Mouse (Mus musculus): Measurements from ENCODE around the gene Serpini1. TPM values are rescaled to one million over a fixed set of nuclear protein-coding genes. Genes with fewer than 3 reads are reported as not detected.
"Not testable (repeated sequence)": the region's sequence is repeated elsewhere in the genome, so short reads cannot be mapped to it uniquely, and the experiment has no call there.

The Serpini1 gene
- polyA plus RNA-seq, 1 experiment from 2014 or later, result 20.3 TPM

DNA sequence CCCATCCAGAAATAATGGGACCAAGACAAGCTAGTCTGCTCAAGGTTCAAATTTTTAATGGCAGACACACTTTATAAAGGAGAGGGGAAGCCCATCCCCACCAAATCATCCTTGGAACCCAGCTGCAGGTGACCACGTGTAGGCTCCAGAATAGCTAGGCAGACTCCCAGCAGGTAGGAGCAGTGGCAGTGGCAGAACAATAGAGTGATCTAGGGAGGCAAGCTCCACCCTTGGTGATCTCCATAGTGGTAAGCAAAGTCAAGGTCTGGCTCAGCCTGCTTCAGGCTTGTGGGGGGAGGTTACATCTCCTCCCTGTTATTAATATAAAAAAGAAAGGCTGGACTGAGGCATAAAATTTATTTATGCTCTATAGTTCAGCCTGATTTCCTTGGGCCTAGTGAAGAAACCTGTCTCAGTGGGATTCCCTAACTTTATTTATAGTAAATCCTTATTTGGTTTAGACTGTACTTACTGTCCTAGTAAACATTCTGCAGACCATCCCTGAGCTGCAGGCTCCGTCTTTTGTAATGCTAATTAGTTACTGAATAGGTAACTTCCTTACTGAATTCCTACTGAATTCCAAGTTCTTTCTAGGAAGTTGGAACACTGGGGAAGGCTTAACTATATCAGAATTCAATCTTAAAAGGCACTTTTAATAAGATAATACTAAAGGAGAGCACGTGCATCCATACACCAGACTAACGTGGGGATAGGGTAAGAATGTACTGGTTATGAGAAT lies 93.2 kb downstream of the Serpini1 start:
- not testable (repeated sequence) for H3K4me2 ChIP-seq (replicated peaks; ENCODE audit: low read depth, low read length); H3K9me3 ChIP-seq (ENCODE audit: control insufficient read depth, low read depth, low read length); H3K9ac ChIP-seq (replicated peaks; ENCODE audit: low read depth, low read length); H3K4me1 ChIP-seq (ENCODE audit: control insufficient read depth, insufficient read depth, low read length); H3K27me3 ChIP-seq (ENCODE audit: control insufficient read depth, insufficient read depth, low read length); ATAC-seq (ENCODE audit: insufficient number of reproducible peaks, insufficient read depth, low FRiP score, low read depth); H3K27ac ChIP-seq (ENCODE audit: low read length); H3K4me3 ChIP-seq (ENCODE audit: low read depth, low read length); H3K36me3 ChIP-seq (ENCODE audit: control insufficient read depth, insufficient read depth, low read length)
- WGBS, result 59% methylated on average over 4 of the region's 4 CpGs

DNA sequence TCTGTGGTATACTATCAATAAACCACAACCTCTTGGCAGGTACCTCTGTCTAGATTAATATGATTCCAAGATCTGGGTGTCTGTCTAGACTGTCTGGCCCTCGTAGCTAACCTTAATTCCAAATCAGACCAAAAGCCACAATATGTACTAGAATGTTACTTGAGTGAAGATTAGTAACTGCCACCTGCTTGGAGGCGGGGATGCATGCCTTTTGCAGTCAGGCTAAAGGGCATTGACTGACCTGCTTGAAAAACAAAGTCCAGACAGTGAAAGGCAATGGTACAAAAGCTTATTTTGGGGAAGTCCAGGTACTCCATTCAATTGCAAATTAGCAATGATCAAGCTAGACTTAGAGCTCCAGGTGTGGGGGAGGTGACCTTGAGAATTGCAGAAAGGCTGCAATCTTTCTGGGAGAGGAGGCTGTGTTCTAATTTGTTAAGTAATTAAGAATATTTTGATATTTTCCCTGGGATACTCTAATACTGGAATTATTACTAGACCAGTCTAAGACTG lies 94.3 kb downstream of the Serpini1 start:
- Histone ChIP-seq H3K27ac (ENCODE audit: low read length) (no peak overlapping the region), H3K4me1 (ENCODE audit: control insufficient read depth, insufficient read depth, low read length) (no peaks in the 10 kb centered on the region), H3K36me3 (ENCODE audit: control insufficient read depth, insufficient read depth, low read length) (no peaks in the 10 kb centered on the region), H3K27me3 (ENCODE audit: control insufficient read depth, insufficient read depth, low read length) (no peaks in the 10 kb centered on the region), H3K4me2 (replicated peaks; ENCODE audit: low read depth, low read length) (no peak overlapping the region), H3K4me3 (ENCODE audit: low read depth, low read length) (no peak overlapping the region), H3K9ac (replicated peaks; ENCODE audit: low read depth, low read length) (no peak overlapping the region), H3K9me3 (ENCODE audit: control insufficient read depth, low read depth, low read length) (no peaks in the 10 kb centered on the region)
- ATAC-seq (ENCODE audit: insufficient number of reproducible peaks, insufficient read depth, low FRiP score, low read depth), result no peak
- 78% methylated on average over 2 of the region's 2 CpGs for WGBS

DNA sequence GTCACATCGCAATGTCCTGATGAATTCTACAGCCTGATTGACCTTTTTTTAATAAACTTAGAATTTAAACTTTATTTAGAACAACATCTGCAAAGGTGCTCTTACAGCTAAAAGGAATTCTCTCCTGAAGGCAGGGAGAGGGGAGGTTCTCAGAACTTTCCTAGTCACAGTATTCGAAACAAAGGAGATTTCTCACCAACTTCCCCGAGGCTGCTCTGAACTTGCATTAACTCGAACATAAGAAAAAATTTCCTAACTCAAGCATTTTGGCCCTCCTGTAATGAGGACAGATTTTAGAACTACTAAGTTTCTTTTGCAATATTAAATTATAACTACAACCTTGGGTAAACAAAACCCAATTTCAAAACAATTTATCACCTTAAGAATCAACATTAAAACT lies 96.6 kb downstream of the Serpini1 start:
- not testable (repeated sequence) for H3K9ac ChIP-seq (replicated peaks; ENCODE audit: low read depth, low read length); H3K27me3 ChIP-seq (ENCODE audit: control insufficient read depth, insufficient read depth, low read length); ATAC-seq (ENCODE audit: insufficient number of reproducible peaks, insufficient read depth, low FRiP score, low read depth); H3K4me1 ChIP-seq (ENCODE audit: control insufficient read depth, insufficient read depth, low read length); H3K9me3 ChIP-seq (ENCODE audit: control insufficient read depth, low read depth, low read length); H3K4me2 ChIP-seq (replicated peaks; ENCODE audit: low read depth, low read length); H3K27ac ChIP-seq (ENCODE audit: low read length); H3K4me3 ChIP-seq (ENCODE audit: low read depth, low read length); H3K36me3 ChIP-seq (ENCODE audit: control insufficient read depth, insufficient read depth, low read length)
- WGBS, result 71% methylated on average over 4 of the region's 4 CpGs

DNA sequence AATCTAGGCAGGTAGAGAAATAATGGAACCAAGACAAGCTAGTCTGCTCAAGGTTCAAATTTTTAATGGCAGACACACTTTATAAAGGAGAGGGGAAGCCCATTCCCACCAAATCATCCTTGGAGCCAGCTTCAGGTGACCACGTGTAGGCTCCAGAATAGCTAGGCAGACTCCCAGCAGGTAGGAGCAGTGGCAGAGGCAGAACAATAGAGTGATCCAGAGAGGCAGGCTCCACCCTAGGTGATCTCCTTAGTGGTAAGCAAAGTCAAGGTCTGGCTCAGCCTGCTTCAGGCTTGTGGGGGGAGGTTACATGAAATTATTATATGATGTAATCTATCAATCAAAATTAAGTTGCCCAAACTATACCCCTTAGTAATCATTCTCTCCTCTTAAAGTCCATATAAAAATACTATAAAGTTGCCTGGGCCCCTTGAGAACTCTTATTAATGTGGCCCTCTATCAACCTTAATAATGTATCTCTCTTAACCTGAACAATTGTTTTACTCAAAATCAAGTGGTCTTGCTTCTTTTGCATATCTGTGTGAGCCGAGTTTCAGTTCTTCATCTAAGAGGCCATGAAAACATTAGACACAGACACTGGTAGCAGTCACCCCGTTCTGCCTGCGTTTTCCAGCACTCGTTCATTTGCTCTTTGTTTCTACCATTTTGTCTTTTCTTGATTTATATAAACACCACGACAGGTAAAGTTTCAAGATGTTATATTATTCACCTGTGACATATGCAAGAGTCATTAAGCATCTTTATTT lies 98.4 kb downstream of the Serpini1 start:
- no peak overlapping the region for H3K4me2 ChIP-seq (replicated peaks; ENCODE audit: low read depth, low read length)
- H3K4me3 ChIP-seq (ENCODE audit: low read depth, low read length), result no peak overlapping the region
- no peak overlapping the region for H3K9ac ChIP-seq (replicated peaks; ENCODE audit: low read depth, low read length)
- H3K4me1 ChIP-seq (ENCODE audit: control insufficient read depth, insufficient read depth, low read length), result no peaks in the 10 kb centered on the region
- H3K9me3 ChIP-seq (ENCODE audit: control insufficient read depth, low read depth, low read length), result no peaks in the 10 kb centered on the region
- H3K36me3 ChIP-seq (ENCODE audit: control insufficient read depth, insufficient read depth, low read length), result no peaks in the 10 kb centered on the region
- no peak for ATAC-seq (ENCODE audit: insufficient number of reproducible peaks, insufficient read depth, low FRiP score, low read depth)
- 69% methylated on average over 6 of the region's 6 CpGs for WGBS
- no peak overlapping the region for H3K27ac ChIP-seq (ENCODE audit: low read length)
- no peaks in the 10 kb centered on the region for H3K27me3 ChIP-seq (ENCODE audit: control insufficient read depth, insufficient read depth, low read length)

DNA sequence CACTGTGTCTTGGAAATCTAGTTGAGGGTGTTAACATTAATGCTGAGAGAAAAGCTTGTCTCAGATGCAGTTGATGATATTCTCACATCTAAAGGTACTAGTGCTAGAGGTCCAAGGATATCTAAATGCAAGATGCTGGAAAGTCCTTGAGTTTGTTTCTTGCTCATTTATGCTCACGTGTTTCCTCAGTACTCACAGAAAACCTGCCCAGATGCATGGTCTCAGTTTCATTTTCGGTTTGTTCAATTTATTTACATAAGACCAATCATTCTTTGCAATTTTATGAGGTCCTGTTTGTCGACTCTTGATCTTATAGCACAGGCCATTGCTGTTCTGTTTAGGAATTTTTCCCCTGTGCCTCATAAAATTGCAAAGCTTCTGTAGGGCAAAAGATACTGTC lies 109.6 kb downstream of the Serpini1 start:
- H3K36me3 ChIP-seq (ENCODE audit: control insufficient read depth, insufficient read depth, low read length), result no peaks in the 10 kb centered on the region
- H3K4me1 ChIP-seq (ENCODE audit: control insufficient read depth, insufficient read depth, low read length), result no peaks in the 10 kb centered on the region
- H3K4me3 ChIP-seq (ENCODE audit: low read depth, low read length), result no peak overlapping the region
- H3K27me3 ChIP-seq (ENCODE audit: control insufficient read depth, insufficient read depth, low read length), result no peaks in the 10 kb centered on the region
- no peak for ATAC-seq (ENCODE audit: insufficient number of reproducible peaks, insufficient read depth, low FRiP score, low read depth)
- H3K9ac ChIP-seq (replicated peaks; ENCODE audit: low read depth, low read length), result no peak overlapping the region
- 62% methylated on average over 3 of the region's 3 CpGs for WGBS
- H3K9me3 ChIP-seq (ENCODE audit: control insufficient read depth, low read depth, low read length), result no peaks in the 10 kb centered on the region
- no peak overlapping the region for H3K27ac ChIP-seq (ENCODE audit: low read length)
- H3K4me2 ChIP-seq (replicated peaks; ENCODE audit: low read depth, low read length), result no peak overlapping the region

DNA sequence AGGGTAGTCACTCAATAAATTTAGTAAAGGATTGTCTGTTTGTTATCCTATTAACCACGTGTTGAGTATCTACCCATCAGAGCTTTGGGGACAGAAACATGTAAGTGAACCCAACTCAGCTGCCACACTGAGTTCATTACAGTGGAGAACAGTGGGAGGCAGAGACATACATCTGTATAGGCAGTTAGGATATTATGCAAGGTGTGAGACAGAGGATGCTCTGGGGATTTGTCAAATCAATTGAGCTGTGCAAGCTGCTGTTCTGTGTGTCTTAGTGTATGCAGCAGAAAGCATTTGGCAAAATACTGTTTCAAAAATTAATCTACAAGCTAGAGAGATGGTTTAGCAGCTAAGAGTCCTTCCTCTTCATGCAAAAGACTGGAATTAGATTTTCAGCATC lies 113.1 kb downstream of the Serpini1 start:
- Histone ChIP-seq H3K9ac (replicated peaks; ENCODE audit: low read depth, low read length) (no peak overlapping the region), H3K4me2 (replicated peaks; ENCODE audit: low read depth, low read length) (no peak overlapping the region), H3K27ac (ENCODE audit: low read length) (no peak overlapping the region), H3K4me1 (ENCODE audit: control insufficient read depth, insufficient read depth, low read length) (no peaks in the 10 kb centered on the region), H3K4me3 (ENCODE audit: low read depth, low read length) (no peak overlapping the region), H3K36me3 (ENCODE audit: control insufficient read depth, insufficient read depth, low read length) (no peaks in the 10 kb centered on the region), H3K9me3 (ENCODE audit: control insufficient read depth, low read depth, low read length) (no peaks in the 10 kb centered on the region), H3K27me3 (ENCODE audit: control insufficient read depth, insufficient read depth, low read length) (no peaks in the 10 kb centered on the region)
- 41% methylated on average over 1 of the region's 1 CpGs for WGBS
- ATAC-seq (ENCODE audit: insufficient number of reproducible peaks, insufficient read depth, low FRiP score, low read depth), result no peak

DNA sequence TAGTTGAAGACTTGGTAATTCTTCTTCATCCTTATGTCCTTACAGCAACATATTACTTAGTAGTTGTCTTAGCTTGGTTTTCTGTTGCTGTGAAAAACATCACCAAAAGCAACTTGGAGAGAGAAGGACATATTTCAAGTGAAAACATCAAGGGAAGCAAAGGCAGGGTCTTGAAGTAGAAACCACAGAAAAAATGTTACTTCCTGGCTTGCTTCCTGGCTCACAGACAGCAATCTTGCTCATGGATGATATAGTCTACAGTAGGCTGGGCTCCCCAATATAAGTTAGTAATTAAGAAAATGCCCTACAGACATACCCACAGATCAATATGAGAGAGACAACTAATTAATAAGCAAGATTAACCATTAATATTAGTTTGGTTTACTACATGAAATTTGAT lies 125.5 kb downstream of the Serpini1 start:
- no peak overlapping the region for H3K4me2 ChIP-seq (replicated peaks; ENCODE audit: low read depth, low read length)
- H3K9me3 ChIP-seq (ENCODE audit: control insufficient read depth, low read depth, low read length), result no peaks in the 10 kb centered on the region
- no peak overlapping the region for H3K27ac ChIP-seq (ENCODE audit: low read length)
- H3K4me1 ChIP-seq (ENCODE audit: control insufficient read depth, insufficient read depth, low read length), result no peaks in the 10 kb centered on the region
- no peaks in the 10 kb centered on the region for H3K27me3 ChIP-seq (ENCODE audit: control insufficient read depth, insufficient read depth, low read length)
- ATAC-seq (ENCODE audit: insufficient number of reproducible peaks, insufficient read depth, low FRiP score, low read depth), result no peak
- H3K36me3 ChIP-seq (ENCODE audit: control insufficient read depth, insufficient read depth, low read length), result no peaks in the 10 kb centered on the region
- no peak overlapping the region for H3K4me3 ChIP-seq (ENCODE audit: low read depth, low read length)
- H3K9ac ChIP-seq (replicated peaks; ENCODE audit: low read depth, low read length), result no peak overlapping the region

DNA sequence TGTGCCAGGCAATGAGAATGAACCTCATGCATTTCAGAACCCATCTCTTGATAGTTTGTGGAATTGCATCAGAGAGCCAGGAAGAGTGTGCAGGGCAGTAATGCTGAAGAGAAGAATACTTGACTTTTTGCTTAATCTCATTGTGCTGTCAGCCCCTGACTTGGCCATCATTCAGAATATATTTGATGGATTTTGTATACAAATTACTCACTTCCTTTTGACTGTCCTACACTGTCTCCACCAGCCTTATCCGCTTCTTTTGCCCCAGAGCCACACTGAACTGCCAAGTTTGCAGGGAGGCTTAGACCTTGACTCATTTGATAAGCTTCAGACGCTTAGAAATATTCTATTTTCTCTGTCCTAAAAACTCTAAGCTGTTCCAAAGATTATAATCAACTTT lies 129.4 kb downstream of the Serpini1 start:
- Histone ChIP-seq H3K27ac (ENCODE audit: low read length) (no peak overlapping the region), H3K9ac (replicated peaks; ENCODE audit: low read depth, low read length) (no peak overlapping the region), H3K9me3 (ENCODE audit: control insufficient read depth, low read depth, low read length) (no peaks in the 10 kb centered on the region), H3K4me1 (ENCODE audit: control insufficient read depth, insufficient read depth, low read length) (no peaks in the 10 kb centered on the region), H3K4me3 (ENCODE audit: low read depth, low read length) (no peak overlapping the region), H3K4me2 (replicated peaks; ENCODE audit: low read depth, low read length) (no peak overlapping the region), H3K27me3 (ENCODE audit: control insufficient read depth, insufficient read depth, low read length) (no peaks in the 10 kb centered on the region), H3K36me3 (ENCODE audit: control insufficient read depth, insufficient read depth, low read length) (no peaks in the 10 kb centered on the region)
- 71% methylated on average over 2 of the region's 2 CpGs for WGBS
- ATAC-seq (ENCODE audit: insufficient number of reproducible peaks, insufficient read depth, low FRiP score, low read depth), result no peak

Measured in stomach, embryonic 14.5 days (tissue).